Mouse (Mus musculus): ENCODE measurements around the gene Pik3r5.

DNA sequence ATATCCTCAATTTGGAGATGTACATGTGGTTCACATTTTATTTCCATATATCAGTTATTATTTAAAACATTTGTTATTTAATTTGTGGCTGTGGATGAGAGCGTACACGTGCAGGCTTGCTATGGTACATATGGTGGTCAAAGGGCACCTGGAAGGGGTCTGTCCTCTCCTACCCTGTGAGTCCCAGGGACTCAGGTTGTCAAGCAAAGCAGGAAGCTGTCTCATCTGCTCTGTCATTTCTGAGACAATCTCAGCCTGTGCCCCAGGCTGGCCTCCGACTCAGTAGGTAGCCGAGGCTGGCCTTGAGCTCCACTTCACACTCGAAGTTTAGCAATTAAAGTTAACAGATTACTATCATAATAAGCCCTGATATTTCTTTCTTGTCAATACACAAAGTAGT, 1.6 kb downstream of the Pik3r5 start:
- TF ChIP-seq NANOG (IDR thresholded peaks at IDR 0.05; ENCODE audit: borderline replicate concordance, low read length), result no peak
- no peak for TF ChIP-seq CTCF (conservative IDR thresholded peaks at IDR 0.05; ENCODE audit: low read length)
